Mouse (Mus musculus): ENCODE data around the gene Tnfrsf22. TPM values are rescaled to one million over a fixed set of nuclear protein-coding genes. Genes with fewer than 3 reads are reported as not detected.
"Not testable (repeated sequence)": the region's sequence is repeated elsewhere in the genome, so short reads cannot be mapped to it uniquely, and the experiment has no call there.

Gene Tnfrsf22
- polyA plus RNA-seq, 1 experiment: 2.9 TPM

DNA sequence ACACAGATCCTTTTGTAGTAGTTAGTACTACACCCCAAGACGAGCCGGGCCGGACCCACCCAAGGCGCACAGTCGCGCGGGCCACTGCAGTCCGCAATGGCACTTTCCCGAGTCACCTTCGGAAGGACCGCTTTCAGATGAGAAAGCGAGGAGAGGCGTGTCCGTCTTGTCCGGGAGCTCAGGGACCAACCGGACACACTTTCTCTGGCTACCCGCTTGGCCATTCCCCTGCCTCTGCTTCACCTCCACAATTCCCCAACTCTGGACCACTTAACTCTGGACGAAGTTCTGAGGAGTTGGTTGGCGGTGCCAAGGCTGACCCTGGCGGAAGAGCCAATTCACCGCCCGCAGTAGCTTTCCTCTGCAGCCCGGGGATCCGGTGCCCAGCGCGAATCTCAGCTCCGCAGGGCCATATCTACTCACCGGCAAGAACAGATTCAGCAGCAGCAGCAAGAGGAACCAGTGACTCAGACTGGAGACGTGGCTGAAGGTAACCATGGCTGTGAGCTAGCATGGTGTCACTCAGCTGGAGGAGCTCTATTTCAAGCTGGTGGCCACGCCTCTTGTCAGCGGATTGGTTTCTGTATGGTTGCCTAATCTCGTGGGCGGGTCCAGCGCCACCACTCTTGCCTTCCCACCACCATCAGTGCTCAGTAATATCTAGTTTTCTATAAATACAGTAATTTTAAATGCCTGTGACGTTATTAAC, 36.1 kb upstream of the Tnfrsf22 start, which contains the start of gene Tnfrsf23:
Tnfrsf23 (minus strand) TSS at position 514 of the 709 bp plus-strand sequence.
- H3K4me1 ChIP-seq (ENCODE audit: control insufficient read depth, insufficient read depth, low read length): no peaks in the 10 kb centered on the region
- no peak for TF ChIP-seq CTCF (IDR thresholded peaks at IDR 0.05; ENCODE audit: extremely low read depth, insufficient read depth, low read length)
- TF ChIP-seq POLR2A (IDR thresholded peaks at IDR 0.05; ENCODE audit: extremely low read depth, insufficient read depth, low read length): peak; percentile 86
- H3K27ac ChIP-seq (ENCODE audit: insufficient read depth, low read length): no peak within 1 kb of the TSS
- peak within 1 kb of the TSS; percentile 2 for H3K4me3 ChIP-seq (ENCODE audit: insufficient read depth, low read length)

DNA sequence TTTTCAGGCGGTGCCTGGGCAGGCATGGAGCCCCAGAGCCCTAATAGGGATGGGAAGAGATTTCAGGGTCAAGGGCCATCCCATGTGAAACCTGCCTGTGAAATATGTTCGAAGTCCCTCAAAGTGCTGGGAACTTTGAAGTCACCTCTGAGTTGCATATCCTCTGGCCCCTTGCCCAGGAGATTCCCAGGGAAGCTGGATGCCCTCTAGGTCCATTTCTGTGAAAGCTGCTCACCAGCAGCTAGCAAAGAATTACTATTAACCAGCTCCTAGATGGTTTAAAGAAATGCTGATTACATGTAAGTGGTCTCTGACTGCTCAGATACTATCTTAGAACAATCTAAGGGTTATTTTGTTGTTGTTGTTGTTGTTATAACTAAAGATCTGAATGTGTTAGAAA, 35.1 kb upstream of the Tnfrsf22 start:
- not testable (repeated sequence) for H3K27ac ChIP-seq (ENCODE audit: insufficient read depth, low read length); H3K4me3 ChIP-seq (ENCODE audit: insufficient read depth, low read length); H3K4me1 ChIP-seq (ENCODE audit: control insufficient read depth, insufficient read depth, low read length)

DNA sequence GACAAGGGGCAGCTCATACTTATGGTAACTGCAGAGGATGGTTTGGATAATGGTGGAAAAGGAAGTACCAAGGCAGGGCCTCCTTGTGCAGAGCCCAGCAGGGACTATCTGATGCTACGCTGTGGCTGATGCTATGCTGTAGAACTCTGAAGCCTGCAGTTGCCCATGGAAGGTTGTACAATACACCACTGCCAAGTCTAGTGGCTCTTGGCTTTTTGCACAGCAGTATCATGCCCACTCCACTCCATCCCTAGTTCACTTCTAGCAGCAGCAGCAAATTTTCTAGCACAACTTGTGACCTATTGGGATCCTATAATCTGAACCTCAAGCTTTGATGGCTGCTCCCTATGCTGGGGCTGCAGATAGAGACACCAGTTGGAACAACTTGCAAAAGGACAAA, 32.1 kb upstream of the Tnfrsf22 start:
- no peak for TF ChIP-seq CTCF (IDR thresholded peaks at IDR 0.05; ENCODE audit: extremely low read depth, insufficient read depth, low read length)
- TF ChIP-seq POLR2A (IDR thresholded peaks at IDR 0.05; ENCODE audit: extremely low read depth, insufficient read depth, low read length): no peak

DNA sequence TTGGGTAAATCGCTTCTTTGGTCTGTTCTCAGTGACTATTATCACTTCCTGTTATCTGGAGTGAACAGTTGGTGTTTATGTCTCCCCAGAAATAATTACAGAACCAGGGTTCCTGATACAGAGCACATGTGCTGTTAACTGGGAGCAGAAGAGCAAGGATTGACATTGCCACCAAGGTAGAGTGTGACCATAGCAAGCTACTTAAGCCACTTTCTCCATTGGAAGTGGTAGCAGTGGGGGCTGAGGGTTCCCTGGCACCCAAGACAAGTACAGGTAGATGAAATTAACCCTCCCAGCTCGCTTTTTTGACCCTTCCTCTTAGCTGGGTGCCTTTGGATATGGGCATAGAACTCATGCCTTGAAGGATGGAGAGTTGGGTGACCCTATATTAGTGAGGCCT, 31.4 kb upstream of the Tnfrsf22 start:
- H3K4me1 ChIP-seq (ENCODE audit: control insufficient read depth, insufficient read depth, low read length); H3K27ac ChIP-seq (ENCODE audit: insufficient read depth, low read length); H3K4me3 ChIP-seq (ENCODE audit: insufficient read depth, low read length): not testable (repeated sequence)

More for the DNA sequence above, 32.1 kb upstream of the Tnfrsf22 start:
- H3K27ac ChIP-seq (ENCODE audit: insufficient read depth, low read length): no peak overlapping the region
- no peaks in the 10 kb centered on the region for H3K4me1 ChIP-seq (ENCODE audit: control insufficient read depth, insufficient read depth, low read length)
- no peak overlapping the region for H3K4me3 ChIP-seq (ENCODE audit: insufficient read depth, low read length)

DNA sequence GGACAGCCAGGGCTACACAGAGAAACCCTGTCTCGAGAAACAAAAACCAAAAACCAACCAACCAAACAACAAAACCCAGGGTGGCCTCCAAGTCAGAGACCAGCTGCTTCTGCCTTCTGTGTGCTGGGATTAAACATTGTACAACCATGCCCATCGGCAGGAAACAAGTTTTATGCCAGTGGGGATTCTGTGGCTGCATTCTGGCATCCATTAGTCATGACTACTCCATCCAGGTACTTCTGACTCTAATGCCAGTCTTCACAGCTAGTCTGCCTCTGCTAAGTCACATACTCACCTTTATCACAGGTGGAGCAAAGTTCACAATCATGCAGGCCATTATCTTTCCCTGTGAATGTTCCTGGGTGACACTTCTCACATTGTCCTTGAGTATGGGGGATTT, 30.2 kb upstream of the Tnfrsf22 start:
- not testable (repeated sequence) for H3K4me3 ChIP-seq (ENCODE audit: insufficient read depth, low read length); H3K4me1 ChIP-seq (ENCODE audit: control insufficient read depth, insufficient read depth, low read length); H3K27ac ChIP-seq (ENCODE audit: insufficient read depth, low read length)

DNA sequence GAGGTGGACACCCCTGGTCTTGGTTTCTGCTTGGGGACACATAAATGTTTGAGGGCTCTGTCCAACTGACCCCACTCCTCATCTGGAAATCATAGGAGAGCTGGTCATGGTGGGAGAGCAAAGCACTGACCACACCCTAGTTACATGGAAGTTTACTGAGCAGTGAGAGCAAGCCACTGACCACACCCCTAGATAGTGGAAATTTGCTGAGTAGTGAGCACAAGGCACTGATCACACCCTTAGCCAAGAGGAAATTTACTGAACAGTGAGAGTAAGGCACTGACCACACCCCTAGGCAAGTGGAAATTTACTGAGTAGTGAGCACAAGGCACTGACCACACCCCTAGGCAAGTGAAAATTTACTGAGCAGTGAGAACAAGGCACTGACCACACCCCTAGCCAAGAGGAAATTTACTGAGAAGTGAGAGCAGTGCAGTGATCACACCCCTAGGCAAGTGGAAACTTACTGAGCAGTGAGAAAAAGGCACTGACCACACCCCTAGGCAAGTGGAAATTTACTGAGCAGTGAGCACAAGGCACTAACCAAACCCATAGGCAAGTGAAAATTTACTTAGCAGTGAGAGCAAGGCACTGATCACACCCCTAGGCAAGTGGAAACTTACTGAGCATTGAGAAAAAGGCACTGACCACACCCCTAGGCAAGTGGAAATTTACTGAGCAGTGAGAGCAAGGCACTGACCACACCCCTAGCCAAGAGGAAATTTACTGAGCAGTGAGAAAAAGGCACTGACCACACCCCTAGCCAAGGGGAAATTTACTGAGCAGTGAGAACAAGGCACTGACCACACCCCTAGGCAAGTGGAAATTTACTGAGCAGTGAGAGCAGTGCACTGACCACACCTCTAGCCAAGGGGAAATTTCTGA, 17.2 kb upstream of the Tnfrsf22 start:
- TF ChIP-seq CTCF (IDR thresholded peaks at IDR 0.05; ENCODE audit: extremely low read depth, insufficient read depth, low read length) (no peak), POLR2A (IDR thresholded peaks at IDR 0.05; ENCODE audit: extremely low read depth, insufficient read depth, low read length) (no peak)

DNA sequence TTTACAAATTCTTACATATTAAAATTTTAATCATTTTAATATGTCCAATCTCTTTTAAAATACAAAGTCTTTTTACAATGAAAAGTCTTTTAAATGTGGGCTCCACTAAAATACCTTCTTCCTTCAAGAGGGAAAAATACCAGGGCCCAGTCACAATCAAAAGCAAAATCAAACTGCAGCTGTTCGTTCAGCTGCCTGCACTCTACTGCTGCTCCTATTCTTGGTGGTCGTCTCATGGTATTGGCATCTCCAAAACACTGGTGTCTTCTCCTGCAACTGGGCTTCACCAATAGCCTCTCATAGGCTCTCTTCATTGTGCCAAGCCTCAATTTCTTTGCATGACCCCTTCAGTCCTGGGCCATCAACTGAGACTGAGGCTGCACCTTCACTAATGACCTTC, 14.0 kb upstream of the Tnfrsf22 start:
- TF ChIP-seq CTCF (IDR thresholded peaks at IDR 0.05; ENCODE audit: extremely low read depth, insufficient read depth, low read length) (no peak), POLR2A (IDR thresholded peaks at IDR 0.05; ENCODE audit: extremely low read depth, insufficient read depth, low read length) (no peak)

More for the DNA sequence above, 17.2 kb upstream of the Tnfrsf22 start:
- Histone ChIP-seq H3K4me3 (ENCODE audit: insufficient read depth, low read length) (no peak overlapping the region), H3K4me1 (ENCODE audit: control insufficient read depth, insufficient read depth, low read length) (no peaks in the 10 kb centered on the region), H3K27ac (ENCODE audit: insufficient read depth, low read length) (no peak overlapping the region)

DNA sequence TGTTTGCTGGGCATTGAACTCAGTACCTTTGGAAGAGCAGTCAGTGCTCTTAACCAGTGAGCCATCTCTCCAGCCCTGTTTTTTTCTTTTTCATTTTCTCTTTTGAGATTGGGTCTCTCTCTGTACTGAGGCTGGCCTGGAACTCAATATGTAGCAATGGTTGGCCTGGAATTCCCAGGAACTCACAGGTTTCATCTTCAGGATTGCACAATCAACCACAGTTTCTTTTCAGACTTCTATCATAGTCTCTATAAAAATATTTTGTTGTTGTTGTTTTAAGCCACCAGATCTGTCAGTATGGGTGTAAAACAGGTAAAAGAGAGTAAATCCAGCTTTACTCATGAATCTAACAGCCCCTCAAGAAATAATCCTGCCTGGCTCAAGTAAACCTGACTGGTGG, 11.3 kb upstream of the Tnfrsf22 start:
- Histone ChIP-seq H3K27ac (ENCODE audit: insufficient read depth, low read length) (no peak overlapping the region), H3K4me1 (ENCODE audit: control insufficient read depth, insufficient read depth, low read length) (no peaks in the 10 kb centered on the region), H3K4me3 (ENCODE audit: insufficient read depth, low read length) (no peak overlapping the region)
- no peak for TF ChIP-seq CTCF (IDR thresholded peaks at IDR 0.05; ENCODE audit: extremely low read depth, insufficient read depth, low read length)
- TF ChIP-seq POLR2A (IDR thresholded peaks at IDR 0.05; ENCODE audit: extremely low read depth, insufficient read depth, low read length): no peak

More for the DNA sequence above, 14.0 kb upstream of the Tnfrsf22 start:
- no peaks in the 10 kb centered on the region for H3K4me1 ChIP-seq (ENCODE audit: control insufficient read depth, insufficient read depth, low read length)
- no peak overlapping the region for H3K27ac ChIP-seq (ENCODE audit: insufficient read depth, low read length)
- H3K4me3 ChIP-seq (ENCODE audit: insufficient read depth, low read length): no peak overlapping the region

DNA sequence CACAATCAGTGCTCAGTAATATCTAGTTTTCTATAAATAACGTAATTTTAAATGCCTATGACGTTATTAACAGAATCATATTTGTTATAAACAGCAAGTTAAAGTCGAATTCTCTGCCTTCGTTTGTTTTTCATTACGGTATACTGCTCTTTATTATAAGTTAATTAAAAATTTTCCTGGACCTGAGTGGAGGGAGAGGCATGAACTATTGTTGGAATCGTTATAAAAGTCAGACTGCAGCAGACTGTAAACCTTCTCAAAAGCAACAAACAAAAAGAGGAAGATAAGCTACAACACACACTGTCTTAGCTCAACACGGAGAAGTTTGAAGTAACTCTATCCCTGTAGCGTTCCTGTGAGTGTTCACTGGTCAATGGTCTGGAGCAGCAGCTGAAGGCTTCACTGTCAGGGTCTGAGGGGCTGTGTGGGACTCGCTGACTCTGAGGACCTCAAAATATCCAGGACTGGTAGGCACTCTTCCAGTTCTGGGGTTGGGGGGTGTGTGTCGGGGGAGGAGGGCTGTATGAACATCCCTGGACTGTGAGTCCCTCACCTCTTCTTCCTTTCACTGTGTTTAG, 397 bp upstream of the Tnfrsf22 start:
- H3K27ac ChIP-seq (ENCODE audit: insufficient read depth, low read length); H3K4me1 ChIP-seq (ENCODE audit: control insufficient read depth, insufficient read depth, low read length): not testable (repeated sequence)
- H3K4me3 ChIP-seq (ENCODE audit: insufficient read depth, low read length): peak overlapping the region; percentile 43; the same call in 1 of the 2 replicates

DNA sequence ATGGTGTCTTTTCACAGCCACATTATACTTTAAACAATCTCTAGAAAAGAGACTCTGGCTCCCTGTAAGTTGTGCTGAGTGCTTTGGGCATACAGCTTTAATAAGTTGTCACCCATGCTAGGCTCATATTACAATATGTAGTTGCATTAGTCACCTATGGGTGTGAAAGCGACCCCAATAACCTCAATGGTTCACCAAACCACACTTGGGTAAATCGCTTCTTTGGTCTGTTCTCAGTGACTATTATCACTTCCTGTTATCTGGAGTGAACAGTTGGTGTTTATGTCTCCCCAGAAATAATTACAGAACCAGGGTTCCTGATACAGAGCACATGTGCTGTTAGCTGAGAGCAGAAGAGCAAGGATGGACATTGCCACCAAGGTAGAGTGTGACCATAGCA, 5.5 kb downstream of the Tnfrsf22 start:
- H3K4me3 ChIP-seq (ENCODE audit: insufficient read depth, low read length); H3K27ac ChIP-seq (ENCODE audit: insufficient read depth, low read length); H3K4me1 ChIP-seq (ENCODE audit: control insufficient read depth, insufficient read depth, low read length): not testable (repeated sequence)

Measured in cortical plate, adult 2 months (tissue).